Mouse (Mus musculus) lung, adult 2 months (tissue): ENCODE results near the gene E2f2.

Source experiments
- CTCF ChIP-seq: fragments of 200-500 bp; IDR thresholded peaks from 2 replicates; pipeline ENCODE4 v1.5.1; 2011; ENCODE audit warnings: mild to moderate bottlenecking, low read length, control low read depth; ENCODE audit not compliant: insufficient read depth
- POLR2A ChIP-seq: fragments of 200-500 bp; IDR thresholded peaks from 2 replicates; pipeline ENCODE4 v1.6.1; 2011; ENCODE audit warnings: low read depth, mild to moderate bottlenecking, control low read depth, low read length, borderline replicate concordance; ENCODE audit errors: extremely low read depth

- TF ChIP-seq CTCF (no peak), POLR2A (no peak)
Measured at GRCm38 (mm10) chr4:136123111-136123791, 48.9 kb upstream of the E2f2 start.
